In genomic region chr3:133082736-133083135, GRCm38 (mm10) we compare ENCODE assay signal across 34 mouse cellular contexts.
"Had no signal": no experiment of that assay in that cellular context is flagged by ENCODE, and none has a peak within 500 bp of the region (broad histone marks: within the 10 kb centered on the region; RNA-seq: fewer than 3 reads in every experiment).

No protein-coding gene starts in this region.

- H3K4me2 ChIP-seq: heart, embryonic 11.5 days; heart, embryonic 12.5 days; heart, embryonic 13.5 days; heart, embryonic 15.5 days; hindbrain, embryonic 12.5 days; hindbrain, embryonic 13.5 days; hindbrain, embryonic 14.5 days; hindbrain, embryonic 15.5 days; intestine, embryonic 15.5 days; kidney, embryonic 15.5 days had no signal

- H3K4me3 ChIP-seq: heart, adult 2 months; heart, embryonic 10.5 days; heart, embryonic 12.5 days; heart, embryonic 13.5 days; heart, embryonic 15.5 days; hindbrain, embryonic 10.5 days; hindbrain, embryonic 12.5 days; hindbrain, embryonic 13.5 days; hindbrain, embryonic 15.5 days; intestine, embryonic 15.5 days; kidney, embryonic 15.5 days; layer of hippocampus, adult 2 months had no signal

- H3K27ac ChIP-seq: heart, adult 2 months; heart, embryonic 10.5 days; heart, embryonic 13.5 days; heart, embryonic 15.5 days; hindbrain, embryonic 10.5 days; hindbrain, embryonic 12.5 days; hindbrain, embryonic 13.5 days; hindbrain, embryonic 14.5 days; hindbrain, embryonic 15.5 days; hindbrain, postnatal 0 days; intestine, embryonic 15.5 days; kidney, embryonic 15.5 days; kidney, postnatal 0 days; layer of hippocampus, adult 2 months had no signal

- DNase-seq: heart, adult 2 months; heart, postnatal 10 days; heart, postnatal 14 days; heart, postnatal 36 days; heart, postnatal 4 days; kidney, adult 11 months; kidney, adult 18-20 months; kidney, adult 2 months; kidney, adult 8-10 months; kidney, adult 9 months; kidney, postnatal 10 days; kidney, postnatal 14 days; kidney, postnatal 25 days; kidney, postnatal 36 days; kidney, postnatal 4 days had no signal

- H3K27me3 ChIP-seq: heart, embryonic 12.5 days; heart, embryonic 13.5 days; heart, embryonic 15.5 days; hindbrain, embryonic 12.5 days; hindbrain, embryonic 13.5 days; hindbrain, embryonic 15.5 days; intestine, embryonic 15.5 days; kidney, embryonic 15.5 days had no signal

- H3K4me1 ChIP-seq: heart, embryonic 10.5 days; heart, embryonic 12.5 days; heart, embryonic 13.5 days; heart, embryonic 15.5 days; hindbrain, embryonic 10.5 days; hindbrain, embryonic 12.5 days; hindbrain, embryonic 13.5 days; hindbrain, embryonic 15.5 days; intestine, embryonic 15.5 days; kidney, embryonic 15.5 days had no signal

- H3K9ac ChIP-seq: heart, embryonic 12.5 days; heart, embryonic 13.5 days; heart, embryonic 15.5 days; hindbrain, embryonic 12.5 days; hindbrain, embryonic 13.5 days; hindbrain, embryonic 14.5 days; hindbrain, embryonic 15.5 days; intestine, embryonic 15.5 days; kidney, embryonic 15.5 days had no signal

- H3K9me3 ChIP-seq: heart, embryonic 10.5 days; heart, embryonic 12.5 days; heart, embryonic 13.5 days; heart, embryonic 15.5 days; hindbrain, embryonic 10.5 days; hindbrain, embryonic 12.5 days; hindbrain, embryonic 13.5 days; hindbrain, embryonic 15.5 days; intestine, embryonic 15.5 days; kidney, embryonic 15.5 days had no signal

- ATAC-seq: hindbrain, embryonic 16.5 days; hindbrain, postnatal 0 days; inflammation-experienced regulatory T-cells, adult 6 months; intestine, embryonic 15.5 days; intestine, embryonic 16.5 days; intestine, postnatal 0 days had no signal
